Mouse (Mus musculus): Measurements from ENCODE around the gene Vwa2. TPM values are rescaled to one million over a fixed set of nuclear protein-coding genes. Genes with fewer than 3 reads are reported as not detected.
A peak's percentile ranks its signal among the peaks of the same experiment; 100 is the strongest.

The Vwa2 gene
- total RNA-seq, 2 experiments from 2014 or later, result 0.11 TPM; not detected in 1

DNA sequence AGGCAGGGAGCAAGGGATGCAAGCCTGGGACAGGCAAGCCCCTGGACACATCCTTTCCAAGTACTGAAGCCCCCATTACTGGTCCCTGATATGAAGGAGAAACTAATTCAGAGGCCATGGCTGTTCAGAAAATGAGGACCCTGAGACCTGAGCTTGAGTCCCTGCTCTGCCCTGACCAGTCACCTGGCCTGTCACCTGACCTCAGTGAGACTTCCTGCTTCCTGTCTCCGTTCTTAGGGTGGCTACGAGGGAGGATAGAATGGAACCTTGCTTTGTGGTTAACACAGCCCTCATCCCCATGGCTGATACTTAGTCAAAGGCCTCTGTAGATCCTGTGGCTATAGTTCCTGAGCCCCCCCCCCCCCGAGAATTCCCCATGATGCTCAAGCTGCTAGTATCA is 30.0 kb downstream of the Vwa2 start:
- intact Hi-C loops (cut with DNase I), result no loop called here
- no peak for DNase-seq (ENCODE audit: low spot score in 2 of 2)

DNA sequence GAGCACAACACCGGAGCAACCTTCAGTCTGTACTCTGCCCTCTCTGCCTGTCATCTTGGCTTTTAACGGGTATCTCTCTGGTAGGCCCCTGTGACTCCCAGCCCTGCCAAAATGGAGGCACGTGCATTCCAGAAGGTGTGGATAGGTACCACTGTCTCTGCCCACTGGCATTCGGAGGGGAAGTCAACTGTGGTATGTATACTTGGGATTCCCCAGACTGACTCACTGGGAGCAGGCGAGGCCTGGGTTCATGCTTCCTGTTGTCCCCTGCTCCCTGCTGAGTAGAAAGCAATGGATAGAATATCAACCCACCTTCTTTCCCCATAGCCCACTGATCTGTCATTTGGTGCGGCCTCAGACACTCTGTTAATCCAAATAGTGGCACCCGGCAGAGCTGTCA is 31.3 kb downstream of the Vwa2 start:
- intact Hi-C loops (cut with DNase I), result loop anchor here (5.0 kb wide), 1 partner anchor 93 kb away; no protein-coding TSS in a partner anchor
- no peak for DNase-seq (ENCODE audit: low spot score in 2 of 2)

DNA sequence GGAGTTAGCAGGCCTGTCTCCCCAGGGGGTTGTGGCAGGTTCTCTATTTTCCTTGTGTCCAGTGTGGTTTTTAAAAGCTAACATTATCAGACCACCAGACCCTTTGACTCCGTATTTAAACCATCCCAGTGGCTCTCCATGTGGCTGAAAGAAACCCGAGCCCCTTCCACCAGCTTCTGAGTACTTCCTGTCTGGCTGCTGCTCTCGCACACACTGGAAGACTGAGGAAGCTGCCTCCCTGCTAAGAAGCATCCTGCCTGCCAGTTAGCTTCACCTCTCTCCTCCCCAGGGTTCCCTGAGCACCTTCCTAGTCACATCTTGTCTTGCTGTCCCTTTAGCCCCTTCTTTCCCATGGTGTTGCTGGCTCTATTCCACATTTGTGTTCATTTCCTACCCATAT is 33.8 kb downstream of the Vwa2 start:
- intact Hi-C loops (cut with DNase I), result loop anchor here (5.0 kb wide), 1 partner anchor 96 kb away; no protein-coding TSS in a partner anchor
- DNase-seq (ENCODE audit: low spot score in 2 of 2), result no peak

DNA sequence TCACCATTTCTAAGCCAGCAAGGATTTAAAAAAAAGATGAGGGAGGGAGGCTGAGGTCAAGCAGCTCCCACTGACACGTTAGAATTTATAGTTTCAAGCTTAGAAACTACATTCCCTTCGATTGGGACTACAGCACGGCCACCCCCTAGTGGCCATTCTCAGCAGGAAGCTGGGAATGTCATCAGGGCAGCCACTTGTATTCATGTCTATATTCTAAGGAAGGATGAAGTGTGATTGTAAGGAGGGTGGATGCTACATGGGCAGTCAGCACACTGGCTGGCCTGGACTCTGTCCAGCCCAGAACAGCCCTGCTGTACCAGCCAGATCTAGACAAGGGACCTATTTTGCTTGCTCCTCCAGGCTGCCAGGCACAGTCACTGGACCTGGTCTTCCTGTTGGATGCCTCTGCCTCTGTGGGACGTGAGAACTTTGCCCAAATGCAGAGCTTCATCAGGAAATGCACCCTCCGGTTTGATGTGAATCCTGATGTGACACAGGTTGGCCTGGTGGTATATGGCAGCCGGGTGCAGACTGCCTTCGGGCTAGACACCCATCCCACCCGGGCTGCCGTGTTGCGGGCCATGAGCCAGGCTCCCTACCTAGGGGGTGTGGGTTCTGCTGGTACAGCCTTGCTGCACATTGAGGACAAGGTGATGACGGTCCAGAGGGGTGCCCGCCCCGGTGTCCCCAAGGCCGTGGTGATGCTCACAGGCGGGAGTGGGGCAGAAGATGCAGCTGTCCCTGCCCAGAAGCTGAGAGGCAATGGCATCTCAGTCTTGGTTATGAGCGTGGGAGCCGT is 34.6 kb downstream of the Vwa2 start:
- intact Hi-C loops (cut with DNase I), result loop anchor here (5.0 kb wide), 1 partner anchor 96 kb away; no protein-coding TSS in a partner anchor
- DNase-seq (ENCODE audit: low spot score in 2 of 2), result peak; percentile 56 to 64

DNA sequence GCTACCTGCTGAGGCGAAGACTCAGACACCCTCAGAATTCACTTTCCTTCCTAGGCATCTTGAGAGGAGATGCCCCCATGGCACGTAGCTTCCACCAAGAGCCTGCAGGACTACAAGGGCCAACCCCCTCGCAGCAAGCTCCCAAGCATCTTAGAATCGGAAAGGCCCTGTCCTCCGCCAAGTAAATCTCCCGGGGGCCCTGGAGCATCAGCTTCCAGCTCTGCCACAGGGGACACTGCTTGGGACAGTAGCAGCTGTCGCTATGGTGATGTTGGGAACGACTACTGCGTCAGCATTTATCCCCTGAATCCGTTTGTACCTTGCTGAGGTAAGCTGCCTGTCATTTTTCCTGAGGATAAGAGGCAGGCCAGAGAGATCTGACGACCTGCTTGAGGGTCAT is 36.5 kb downstream of the Vwa2 start:
- intact Hi-C loops (cut with DNase I), result loop anchor here (10.0 kb wide), 1 partner anchor 414 kb away; no protein-coding TSS in a partner anchor
- no peak for DNase-seq (ENCODE audit: low spot score in 2 of 2)

DNA sequence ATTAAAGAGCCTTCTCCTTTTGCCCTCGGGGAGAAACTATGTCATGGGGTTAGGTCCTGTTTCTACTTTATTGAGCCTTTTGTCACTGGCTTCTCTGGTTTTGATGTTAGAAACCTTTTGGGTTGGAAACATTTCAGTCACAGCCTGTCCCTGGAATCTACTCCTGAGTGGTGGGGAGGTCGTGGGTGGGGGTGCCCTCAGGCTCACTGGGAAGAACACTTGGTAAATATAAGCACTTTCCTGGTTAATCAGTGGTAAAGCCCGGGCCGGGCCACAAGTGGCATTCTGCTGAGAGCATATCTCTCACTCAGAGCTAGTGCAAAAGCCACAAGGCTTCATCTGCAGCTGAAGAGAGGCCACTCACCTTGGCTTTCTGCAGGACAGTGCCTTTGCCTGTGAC is 39.7 kb downstream of the Vwa2 start:
- intact Hi-C loops (cut with DNase I), result loop anchor here (10.0 kb wide), 1 partner anchor 411 kb away; no protein-coding TSS in a partner anchor
- DNase-seq (ENCODE audit: low spot score in 2 of 2), result no peak

DNA sequence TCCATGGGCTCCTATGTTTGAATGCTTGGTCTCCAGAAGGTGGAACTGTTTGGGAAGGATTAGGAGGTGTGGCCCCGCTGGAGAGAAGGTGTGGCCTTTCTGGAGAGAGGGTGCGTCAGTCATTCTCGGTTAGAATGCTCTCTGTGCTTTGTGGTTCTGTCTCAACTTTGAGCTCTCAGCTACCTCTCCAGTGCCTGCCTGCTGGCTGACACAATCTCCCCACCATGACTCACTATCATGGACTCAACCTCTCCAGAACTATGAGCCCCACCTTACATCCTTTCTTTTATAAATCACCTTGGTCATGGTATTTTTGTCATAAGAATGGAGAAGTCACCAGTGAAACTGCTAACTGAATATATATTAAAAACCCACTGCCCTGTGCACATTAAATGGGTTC is 40.6 kb downstream of the Vwa2 start:
- DNase-seq (ENCODE audit: low spot score in 2 of 2), result no peak
- intact Hi-C loops (cut with DNase I), result loop anchor here (5.0 to 10.0 kb wide), 2 partner anchors 118 to 410 kb away; no protein-coding TSS in a partner anchor

DNA sequence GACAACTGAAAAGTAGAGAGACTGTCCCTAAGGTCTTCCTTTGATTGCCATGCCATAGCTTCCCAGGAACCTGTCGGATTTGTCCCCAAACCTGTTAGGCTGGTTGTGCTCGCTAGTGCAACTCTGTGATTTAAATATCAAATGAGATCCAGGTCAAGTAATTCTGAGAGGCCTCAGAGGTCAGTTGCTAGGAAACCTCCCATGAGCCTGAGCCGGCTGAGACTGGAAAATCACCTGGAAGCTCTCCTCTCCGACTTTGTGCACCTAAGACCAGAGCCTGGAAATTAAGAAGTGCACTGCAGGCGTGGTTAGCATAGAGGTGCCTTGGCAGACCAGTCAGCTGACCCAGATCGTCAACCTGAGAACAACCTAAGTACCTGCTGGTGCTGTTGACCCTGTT is 41.0 kb downstream of the Vwa2 start:
- DNase-seq (ENCODE audit: low spot score in 2 of 2), result no peak
- intact Hi-C loops (cut with DNase I), result loop anchor here (5.0 to 10.0 kb wide), 2 partner anchors 117 to 410 kb away; no protein-coding TSS in a partner anchor

DNA sequence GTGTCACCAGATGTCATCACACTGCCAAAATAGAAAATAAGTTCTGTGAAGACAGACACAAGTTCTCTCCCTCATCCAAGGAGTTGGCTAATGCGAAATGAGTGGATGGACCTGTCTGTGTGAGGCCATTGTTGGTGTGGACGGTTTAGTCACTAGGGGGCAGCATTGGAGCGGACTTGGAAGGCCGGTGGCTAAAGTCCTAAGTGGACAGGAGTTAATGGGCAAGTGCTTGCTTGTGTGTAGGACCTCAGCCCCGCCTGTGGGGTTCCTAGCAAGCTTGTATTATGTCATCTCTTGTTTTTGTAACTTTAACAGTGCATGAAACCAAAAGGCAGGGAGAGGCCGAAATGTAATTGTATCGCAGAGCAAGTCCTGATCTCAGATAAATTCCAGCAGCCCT is 45.6 kb downstream of the Vwa2 start:
- intact Hi-C loops (cut with DNase I), result loop anchor here (2.0 to 10.0 kb wide), 4 partner anchors 89 to 405 kb away; partner anchors contain the start of gene Afap1l2
- DNase-seq (ENCODE audit: low spot score in 2 of 2), result peak; percentile 82 to 88

DNA sequence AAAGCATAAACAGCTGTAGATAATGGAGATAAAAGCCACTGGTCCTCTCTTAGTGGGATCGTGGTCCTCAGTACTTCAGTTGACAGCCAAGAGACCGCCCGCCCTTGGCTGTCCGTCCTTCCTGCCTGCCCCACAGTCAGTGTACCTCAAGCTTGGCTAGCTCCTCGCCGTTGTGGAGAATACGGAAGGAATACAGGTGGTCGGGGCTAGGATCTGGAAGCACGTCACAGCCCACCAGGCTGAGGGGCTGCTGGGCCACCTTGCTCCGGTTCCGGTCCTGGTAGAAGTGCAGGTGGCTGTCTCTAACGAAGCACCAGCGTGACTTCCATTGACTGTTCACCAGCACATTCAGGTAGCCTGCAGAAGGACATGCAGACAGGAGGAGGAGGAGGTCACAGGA is 46.2 kb downstream of the Vwa2 start:
- DNase-seq (ENCODE audit: low spot score in 2 of 2), result no peak
- intact Hi-C loops (cut with DNase I), result loop anchor here (5.0 kb wide), 1 partner anchor 212 kb away; no protein-coding TSS in a partner anchor

DNA sequence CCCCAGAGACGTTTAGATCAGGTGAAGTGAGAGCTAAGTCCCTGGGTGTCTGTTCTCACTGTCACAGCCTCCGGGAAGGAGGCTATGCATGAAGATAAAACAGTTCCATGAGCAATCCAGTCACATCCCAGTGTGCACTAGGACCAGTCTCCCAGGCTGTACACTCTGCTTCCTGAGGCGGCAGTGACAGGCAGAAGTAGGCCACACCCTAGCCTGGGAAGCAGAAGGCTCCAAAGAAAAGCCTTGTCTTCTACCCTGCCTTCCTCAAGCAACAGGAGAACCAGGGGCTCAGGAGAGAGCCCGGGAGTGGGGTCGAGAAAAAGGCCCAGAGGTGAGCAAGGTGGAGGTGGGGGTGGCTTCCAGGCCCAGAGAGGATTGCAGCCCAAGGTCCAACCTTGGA is 47.7 kb downstream of the Vwa2 start:
- DNase-seq (ENCODE audit: low spot score in 2 of 2), result no peak
- intact Hi-C loops (cut with DNase I), result loop anchor here (5.0 kb wide), 1 partner anchor 211 kb away; no protein-coding TSS in a partner anchor

DNA sequence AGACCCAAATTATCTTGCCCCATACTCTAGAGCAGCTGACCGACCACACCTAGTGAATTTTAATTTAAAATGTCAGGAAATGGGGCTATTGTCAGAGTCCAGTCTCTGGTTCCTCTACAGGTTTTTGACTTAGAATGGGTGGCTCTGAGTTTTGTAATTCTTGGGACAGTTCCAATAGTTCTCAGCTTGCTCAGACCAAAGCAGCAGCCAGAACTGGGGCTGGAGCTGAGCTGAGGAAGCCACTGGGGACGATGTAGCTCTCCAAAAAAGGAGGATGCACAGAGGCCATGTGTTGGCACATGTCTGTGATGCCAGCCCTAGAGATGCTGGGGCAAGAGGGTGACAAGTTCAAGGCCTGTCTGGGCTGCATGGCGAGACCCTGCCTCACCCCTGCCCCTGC is 55.3 kb downstream of the Vwa2 start:
- intact Hi-C loops (cut with DNase I), result no loop called here
- DNase-seq (ENCODE audit: low spot score in 2 of 2), result no peak

DNA sequence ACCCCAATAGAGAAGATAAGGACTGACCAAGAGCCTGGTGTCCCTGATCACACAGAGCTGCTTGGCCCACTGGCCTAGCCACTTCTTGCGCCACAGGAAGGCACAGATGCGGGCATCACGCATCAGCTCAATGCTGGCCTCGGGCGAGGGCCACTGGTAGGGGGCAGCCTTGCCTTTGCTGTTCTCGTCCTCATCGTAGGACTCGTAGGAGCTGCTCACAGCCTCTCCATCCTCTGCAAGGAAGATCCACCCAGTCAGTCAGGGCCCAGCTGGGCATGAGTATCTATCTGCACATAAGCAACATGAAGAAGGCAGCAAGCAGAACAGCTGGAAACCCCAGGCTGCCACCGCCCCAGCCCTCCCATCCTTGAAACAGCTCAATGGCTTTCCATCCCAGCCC is 56.0 kb downstream of the Vwa2 start:
- DNase-seq (ENCODE audit: low spot score in 2 of 2), result no peak
- intact Hi-C loops (cut with DNase I), result no loop called here

DNA sequence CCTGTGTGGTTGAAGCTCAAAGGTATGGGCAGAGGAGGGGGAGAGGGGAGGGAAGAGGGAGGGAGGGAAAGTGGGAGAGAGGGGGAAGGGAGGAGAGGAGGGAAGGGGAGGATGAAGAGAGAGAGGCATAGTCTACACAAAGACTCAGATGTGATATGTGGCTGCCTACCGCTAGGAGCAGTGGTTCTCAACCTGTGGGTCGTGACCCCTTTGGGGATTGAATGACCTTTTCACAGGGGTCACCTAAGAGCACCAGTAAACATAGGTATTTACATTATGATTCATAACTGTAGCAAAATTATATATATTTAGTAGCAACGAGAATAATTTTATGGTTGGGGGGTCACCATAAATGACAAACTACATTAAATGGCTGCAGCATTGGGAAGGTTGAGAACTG is 59.8 kb downstream of the Vwa2 start:
- intact Hi-C loops (cut with DNase I), result no loop called here
- DNase-seq (ENCODE audit: low spot score in 2 of 2), result no peak

DNA sequence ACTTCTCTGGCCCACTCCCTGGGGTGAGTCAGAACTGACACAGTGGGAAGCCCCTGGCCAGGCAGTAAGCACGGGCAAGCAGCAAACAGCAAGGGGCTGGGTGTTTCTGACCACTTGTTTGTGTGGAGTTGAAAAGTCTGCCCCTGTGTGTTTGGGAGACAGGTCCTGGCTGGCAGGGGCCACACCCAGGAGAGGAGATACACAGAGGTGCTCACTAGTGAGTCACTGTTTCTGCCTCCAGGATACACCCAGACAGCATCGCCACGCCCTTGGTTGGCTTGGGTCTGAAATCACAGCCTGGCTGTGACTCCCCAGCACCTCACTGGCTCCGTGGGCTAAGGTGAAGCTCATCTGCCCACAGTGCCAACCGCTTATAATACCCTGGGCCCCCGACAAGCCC is 61.1 kb downstream of the Vwa2 start:
- intact Hi-C loops (cut with DNase I), result no loop called here
- no peak for DNase-seq (ENCODE audit: low spot score in 2 of 2)

DNA sequence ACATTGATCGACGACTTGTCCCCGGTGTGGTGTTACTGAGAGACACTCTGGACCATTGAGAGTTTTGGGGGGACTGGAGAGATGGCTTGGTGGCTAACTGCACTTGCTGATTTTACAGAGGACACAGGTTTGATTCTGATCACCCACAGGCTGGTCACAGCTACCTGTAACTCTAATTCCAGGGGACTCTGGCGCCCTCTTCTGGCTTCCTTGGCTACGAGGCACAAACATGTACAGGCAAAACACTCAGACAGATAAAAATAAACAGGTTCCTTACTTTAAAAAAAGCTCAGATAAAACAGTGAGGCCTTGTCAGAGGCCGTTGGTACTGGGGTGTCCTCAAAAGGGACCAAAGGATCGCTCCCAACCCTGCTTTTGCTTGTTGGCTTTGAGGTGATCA is 61.7 kb downstream of the Vwa2 start:
- intact Hi-C loops (cut with DNase I), result no loop called here
- no peak for DNase-seq (ENCODE audit: low spot score in 2 of 2)

DNA sequence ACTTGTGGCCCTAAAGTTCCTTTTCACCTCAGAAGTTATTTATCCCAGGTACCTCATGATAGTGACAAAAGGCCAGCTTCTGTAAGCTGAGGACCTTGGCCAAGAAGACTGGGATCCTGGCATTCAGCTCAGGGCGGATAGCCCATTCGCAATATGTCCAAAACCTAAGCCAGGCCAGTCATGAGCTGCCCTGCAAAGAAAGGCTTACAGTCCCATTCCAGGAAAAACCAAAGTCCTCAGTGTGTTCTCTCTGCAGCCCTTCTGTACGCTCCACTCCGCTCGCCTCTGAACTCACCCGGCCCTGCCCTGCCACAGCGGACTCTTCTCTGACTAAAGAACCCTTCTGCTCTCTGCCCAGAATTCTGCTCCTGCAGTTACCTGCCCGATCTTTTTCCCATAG is 62.2 kb downstream of the Vwa2 start:
- intact Hi-C loops (cut with DNase I), result no loop called here
- DNase-seq (ENCODE audit: low spot score in 2 of 2), result no peak

DNA sequence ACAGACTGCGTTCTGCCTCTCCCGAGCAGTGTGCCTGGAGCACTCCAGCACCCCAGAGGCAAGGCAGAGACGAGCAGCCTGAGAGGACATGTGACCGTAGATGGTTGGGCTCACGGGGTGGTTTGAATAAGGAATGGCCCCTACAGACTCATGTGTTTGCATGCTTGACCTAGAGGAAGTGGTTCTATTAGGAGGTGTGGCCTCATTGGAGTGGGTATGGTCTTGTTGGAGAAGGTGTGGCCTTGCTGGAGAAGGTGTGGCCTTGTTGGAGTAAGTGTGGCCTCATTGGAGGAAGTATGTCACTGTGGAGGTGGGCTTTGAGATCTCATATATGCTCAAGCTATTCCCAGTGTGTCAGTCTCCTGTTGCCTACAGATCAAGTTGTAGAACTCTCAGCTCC is 63.9 kb downstream of the Vwa2 start:
- intact Hi-C loops (cut with DNase I), result no loop called here
- DNase-seq (ENCODE audit: low spot score in 2 of 2), result no peak

DNA sequence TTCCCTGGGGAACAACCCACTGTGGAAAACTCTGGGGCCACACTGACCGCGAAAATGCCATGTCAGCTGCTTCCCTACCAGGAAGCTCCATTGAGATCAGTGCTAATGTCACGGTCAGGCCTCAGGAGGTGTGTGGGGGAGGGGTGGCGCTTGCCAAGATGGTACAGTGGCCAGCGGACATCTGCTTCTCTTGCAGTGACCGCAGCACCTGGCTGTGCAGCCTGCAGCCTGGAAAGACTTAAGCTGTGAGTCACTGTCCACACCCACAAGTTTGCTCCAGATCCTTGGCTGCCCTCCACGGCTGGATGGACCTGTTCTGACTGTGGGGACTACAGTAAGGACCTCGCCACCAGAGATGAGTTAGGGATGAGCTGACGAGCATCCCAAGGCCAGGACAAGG is 65.8 kb downstream of the Vwa2 start:
- intact Hi-C loops (cut with DNase I), result no loop called here
- DNase-seq (ENCODE audit: low spot score in 2 of 2), result no peak

DNA sequence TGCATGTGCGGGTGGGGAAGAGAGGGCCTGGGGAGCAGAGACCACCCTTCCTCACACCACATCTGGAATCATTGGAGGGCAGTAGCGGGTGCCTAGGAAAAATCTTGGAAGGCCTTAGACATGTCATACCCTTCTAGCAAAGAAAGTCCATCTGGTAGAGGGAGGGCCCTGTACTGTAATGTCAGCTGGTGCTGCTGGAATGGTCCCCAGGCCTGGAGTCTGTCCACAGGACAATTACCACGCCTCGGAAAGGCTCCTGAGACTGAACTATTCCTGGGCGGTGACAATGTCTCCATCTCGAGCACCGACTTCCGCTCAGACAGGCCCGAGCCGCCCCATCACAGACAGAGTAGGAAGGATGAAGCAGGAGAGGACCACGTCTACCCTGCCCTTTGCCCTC is 66.5 kb downstream of the Vwa2 start:
- intact Hi-C loops (cut with DNase I), result no loop called here

DNA sequence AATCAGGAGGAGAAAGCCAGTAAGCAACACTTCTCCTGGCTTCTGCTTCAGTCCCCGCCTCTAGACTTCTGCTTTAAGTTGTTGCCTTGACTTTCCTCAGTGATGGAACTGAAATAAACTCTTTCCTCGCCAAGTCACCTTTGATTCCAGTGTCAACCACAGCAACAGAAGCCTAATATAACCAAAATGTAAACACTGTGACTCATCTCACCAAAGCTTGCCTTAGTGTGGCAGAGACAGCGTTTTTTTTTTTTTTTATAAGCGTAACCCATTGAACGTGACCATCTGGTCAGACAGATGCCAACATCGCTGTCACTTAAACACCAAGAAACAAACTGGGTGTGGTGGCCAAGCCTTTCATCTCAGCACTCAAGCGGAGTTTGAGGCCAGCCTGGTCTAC is 68.2 kb downstream of the Vwa2 start:
- no peak for DNase-seq (ENCODE audit: low spot score in 2 of 2)
- intact Hi-C loops (cut with DNase I), result no loop called here

More for the DNA sequence above, 66.5 kb downstream of the Vwa2 start:
- DNase-seq (ENCODE audit: low spot score in 2 of 2), result no peak

All from left cerebral cortex, postnatal 14 days (tissue).